Mouse (Mus musculus): ENCODE data around the gene Mboat7.

- TF ChIP-seq CTCF (IDR thresholded peaks at IDR 0.05; ENCODE audit: insufficient read depth, low read depth, low read length) (no peak), POLR2A (IDR thresholded peaks at IDR 0.05; ENCODE audit: insufficient read depth, low read depth, low read length) (no peak)
These were observed 13.1 kb upstream of the Mboat7 start for GRCm38 (mm10) chr7:3706343-3706934.
